Mouse (Mus musculus) thymus, adult 2 months (tissue): Measurements from ENCODE around the gene Zfp422.

Experiments
- CTCF ChIP-seq: fragments of 200-500 bp; IDR thresholded peaks from 2 replicates; pipeline ENCODE4 v1.5.1; 2012; ENCODE audit warnings: mild to moderate bottlenecking, control low read depth, low read length, moderate library complexity, borderline replicate concordance; ENCODE audit not compliant: control insufficient read depth, poor library complexity, insufficient read depth; ENCODE audit errors: extremely low read depth
- POLR2A ChIP-seq: fragments of 200-500 bp; IDR thresholded peaks from 2 replicates; pipeline ENCODE4 v1.6.1; 2012; ENCODE audit warnings: mild to moderate bottlenecking, low read length, control low read depth, moderate library complexity; ENCODE audit not compliant: control insufficient read depth, poor library complexity, insufficient read depth; ENCODE audit errors: extremely low read depth

- TF ChIP-seq POLR2A (no peak), CTCF (no peak)
Observed at GRCm38 (mm10) chr6:116635251-116636180, 6.7 kb upstream of the Zfp422 start.
